Mouse (Mus musculus): ENCODE results near the gene Tulp3.

GRCm38 (mm10) chr6:128282126-128282525 is 73.5 kb downstream of the Tulp3 start:
- TF ChIP-seq CTCF (conservative IDR thresholded peaks at IDR 0.05; ENCODE audit: insufficient read depth, insufficient read length, low read depth, low read length) (no peak), POLR2A (IDR thresholded peaks at IDR 0.05; ENCODE audit: low read depth, low read length) (no peak)

All from kidney, adult 2 months (tissue).